Mouse (Mus musculus) midbrain, embryonic 14.5 days (tissue): Measurements from ENCODE around the gene Gria1. TPM values are rescaled to one million over a fixed set of nuclear protein-coding genes. Genes with fewer than 3 reads are reported as not detected.

Source experiments
- ATAC-seq: fragments of 200-750 bp; cut with Nextera tagmentation; 2 replicates; pipeline ENCODE4 v1.8.0; 2017; ENCODE audit warnings: moderate number of reproducible peaks, moderate library complexity; ENCODE audit not compliant: low FRiP score, low TSS enrichment
- DNase-seq: peaks from one replicate; pipeline ENCODE4 v3.0.0-alpha.2; 2015
- H3K27ac ChIP-seq: fragments of 300-500 bp; sonication (generic); replicated peaks from 2 replicates; pipeline ENCODE4 v1.5.1; 2014; ENCODE audit warnings: mild to moderate bottlenecking, low read depth, low read length, moderate library complexity
- H3K27me3 ChIP-seq: fragments of 300-500 bp; sonication (generic); 2 replicates; pipeline ENCODE4 v1.6.1; 2014; ENCODE audit warnings: low read length, control low read depth, mixed read lengths; ENCODE audit not compliant: control insufficient read depth, insufficient read depth
- H3K36me3 ChIP-seq: fragments of 300-500 bp; sonication (generic); 2 replicates; pipeline ENCODE4 v1.6.1; 2014; ENCODE audit warnings: low read length, control low read depth; ENCODE audit not compliant: control insufficient read depth, insufficient read depth
- H3K4me1 ChIP-seq: fragments of 300-500 bp; sonication (generic); 2 replicates; pipeline ENCODE4 v1.6.1; 2014; ENCODE audit warnings: mild to moderate bottlenecking, antibody characterized with exemption, low read length, control low read depth; ENCODE audit not compliant: control insufficient read depth, insufficient read depth
- H3K4me2 ChIP-seq: fragments of 300-500 bp; sonication (generic); 2 replicates; pipeline ENCODE4 v1.6.1; 2014; ENCODE audit warnings: mild to moderate bottlenecking, low read length, moderate library complexity
- H3K4me3 ChIP-seq: fragments of 300-500 bp; sonication (generic); replicated peaks from 2 replicates; pipeline ENCODE4 v1.5.1; 2014; ENCODE audit warnings: low read depth, low read length
- H3K9ac ChIP-seq: fragments of 300-500 bp; sonication (generic); replicated peaks from 2 replicates; pipeline ENCODE4 v1.6.1; 2014; ENCODE audit warnings: mild to moderate bottlenecking, low read length, moderate library complexity
- H3K9me3 ChIP-seq: fragments of 300-500 bp; sonication (generic); 2 replicates; pipeline ENCODE4 v1.6.1; 2016; ENCODE audit warnings: low read length, control low read depth, mixed read lengths; ENCODE audit not compliant: control insufficient read depth
- WGBS: fragments of 180-500 bp; shearing (Covaris S2); extraction: QIAGEN DNeasy Blood & Tissue Kit; methylation state at CpG from one replicate; pipeline ENCODE4 v1.1.7; 2014; 5-methylcytosine and 5-hydroxymethylcytosine counted together
- polyA plus RNA-seq: library from polyadenylated mRNA; unstranded; fragments of >200 nt; fragmentation: Nextera tagmentation; extraction: Ambion mirVana; gene quantifications from 2 replicates; pipeline ENCODE4 v1.2.1, GENCODE M21; 2014

Gria1 gene
- polyA plus RNA-seq, 1 experiment from 2014 or later = 31.9 TPM

DNA sequence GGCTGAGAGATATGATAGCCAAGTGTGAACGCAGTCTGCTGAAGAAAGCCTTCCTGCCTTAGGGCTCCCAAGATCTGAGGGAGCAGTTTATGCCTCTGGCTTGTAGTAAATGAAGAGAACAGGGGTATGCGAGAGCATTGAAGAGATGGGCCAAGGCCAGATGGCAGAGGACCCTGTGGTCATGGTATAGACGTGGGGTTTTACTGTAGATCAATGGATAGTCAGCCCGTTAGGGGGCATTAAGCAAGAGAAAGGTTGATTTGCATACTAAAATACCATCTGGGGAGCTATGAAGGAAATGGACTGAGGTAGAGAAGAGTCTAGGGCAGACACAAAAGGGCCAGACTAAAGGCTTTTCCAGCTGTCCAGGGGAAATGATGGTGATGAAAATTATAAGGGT is 237.7 kb downstream of the Gria1 start:
- Histone ChIP-seq H3K36me3 (no peaks in the 10 kb centered on the region), H3K4me3 (no peak overlapping the region), H3K27ac (no peak overlapping the region), H3K4me2 (no peak overlapping the region), H3K9me3 (no peaks in the 10 kb centered on the region), H3K9ac (no peak overlapping the region), H3K4me1 (no peaks in the 10 kb centered on the region), H3K27me3 (no peaks in the 10 kb centered on the region)
- 44% methylated on average over 4 of the region's 4 CpGs for WGBS
- ATAC-seq (no peak), DNase-seq (no peak)

DNA sequence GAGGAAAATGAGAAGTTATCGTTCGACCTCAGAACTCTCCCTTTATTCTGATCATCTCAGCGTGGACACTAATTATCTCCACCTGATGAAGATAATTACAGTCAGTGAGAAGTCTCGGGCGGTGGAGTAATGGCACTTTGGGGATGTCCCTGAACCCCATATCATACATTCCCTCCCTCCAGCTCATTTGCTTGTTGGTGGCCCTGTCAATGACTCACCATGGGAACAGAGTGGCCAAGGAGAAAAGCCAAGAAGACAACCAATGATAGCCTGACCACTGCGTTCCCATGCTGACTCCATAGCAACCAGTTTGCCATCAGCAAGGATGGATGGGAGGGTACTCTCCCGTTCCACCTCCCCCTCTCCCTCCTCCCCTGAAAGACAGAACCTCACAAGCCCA is 238.9 kb downstream of the Gria1 start:
- Histone ChIP-seq H3K9me3 (no peaks in the 10 kb centered on the region), H3K4me1 (no peaks in the 10 kb centered on the region), H3K4me2 (no peak overlapping the region), H3K36me3 (no peaks in the 10 kb centered on the region), H3K9ac (no peak overlapping the region), H3K4me3 (no peak overlapping the region), H3K27ac (no peak overlapping the region), H3K27me3 (no peaks in the 10 kb centered on the region)
- DNase-seq (no peak), ATAC-seq (no peak)
- 67% methylated on average over 7 of the region's 7 CpGs for WGBS

DNA sequence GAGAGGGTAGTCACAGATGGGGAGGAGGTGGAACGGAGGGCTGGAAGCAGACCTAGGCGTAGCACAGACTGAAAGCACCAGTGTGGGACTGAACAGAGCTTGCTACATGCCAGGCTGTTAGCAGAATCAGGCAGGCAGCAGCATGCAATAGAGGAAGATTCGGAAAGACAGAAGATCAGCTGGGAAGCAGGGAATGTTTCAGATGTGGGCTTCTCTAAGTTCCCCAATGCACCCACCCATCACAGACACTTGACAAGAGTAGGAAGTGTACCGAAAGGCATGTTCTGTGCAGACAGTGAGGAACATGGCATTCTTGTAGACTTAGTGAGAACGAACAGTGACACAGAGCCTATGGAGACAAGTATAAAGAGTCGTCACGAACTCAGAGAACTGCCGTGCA is 260.5 kb downstream of the Gria1 start:
- H3K36me3 ChIP-seq = no peaks in the 10 kb centered on the region
- ATAC-seq (no peak), DNase-seq (no peak)

DNA sequence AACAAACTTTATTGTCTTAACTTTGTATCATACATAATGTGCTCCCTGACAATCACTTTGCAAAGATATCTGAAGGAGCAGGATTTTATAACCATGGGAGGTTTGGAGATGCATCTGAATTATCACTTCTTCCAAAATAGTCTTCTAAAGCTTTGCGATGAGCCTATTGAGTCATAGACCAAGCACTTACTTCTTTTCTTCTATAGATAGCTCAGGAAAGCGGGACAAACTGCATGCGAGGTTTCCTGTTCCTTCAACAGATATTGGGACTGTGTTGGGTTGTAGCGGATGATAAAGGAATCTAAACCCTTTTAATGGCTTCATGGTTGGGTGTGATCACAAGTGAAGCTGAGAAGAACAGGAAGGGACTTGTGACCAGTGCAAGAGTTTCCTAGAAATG is 263.5 kb downstream of the Gria1 start:
- Histone ChIP-seq H3K4me3 (no peak overlapping the region), H3K36me3 (no peaks in the 10 kb centered on the region), H3K4me1 (no peaks in the 10 kb centered on the region), H3K27me3 (no peaks in the 10 kb centered on the region), H3K9me3 (no peaks in the 10 kb centered on the region), H3K27ac (no peak overlapping the region), H3K4me2 (no peak overlapping the region), H3K9ac (no peak overlapping the region)
- 98% methylated on average over 4 of the region's 4 CpGs for WGBS
- no peak for ATAC-seq
- no peak for DNase-seq

More for the DNA sequence above, 260.5 kb downstream of the Gria1 start:
- 90% methylated on average over 8 of the region's 8 CpGs for WGBS
- no peak overlapping the region for H3K9ac ChIP-seq
- no peaks in the 10 kb centered on the region for H3K4me1 ChIP-seq
- no peak overlapping the region for H3K4me2 ChIP-seq
- H3K9me3 ChIP-seq = no peaks in the 10 kb centered on the region
- no peak overlapping the region for H3K4me3 ChIP-seq
- H3K27ac ChIP-seq = no peak overlapping the region
- H3K27me3 ChIP-seq = no peaks in the 10 kb centered on the region

DNA sequence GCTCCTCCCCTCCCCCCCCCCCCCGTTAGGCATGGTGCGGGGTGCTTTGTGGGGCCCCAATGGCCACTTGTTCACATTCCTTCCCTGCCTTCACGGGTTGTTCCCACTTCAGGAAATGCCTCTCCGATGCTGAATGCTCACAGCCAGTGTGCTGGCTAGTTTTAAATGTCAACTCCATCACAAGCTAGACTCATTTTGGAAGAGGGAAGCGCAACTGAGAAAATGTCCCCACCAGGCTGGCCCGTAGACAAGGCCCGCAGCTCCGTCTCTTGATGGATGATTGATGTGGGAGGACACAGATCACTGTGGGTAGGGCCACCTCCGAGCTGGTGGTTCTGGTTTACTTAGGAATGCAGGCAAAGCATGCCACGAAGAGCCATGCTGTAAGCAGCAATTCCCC is 266.9 kb downstream of the Gria1 start:
- Histone ChIP-seq H3K27ac (no peak overlapping the region), H3K4me2 (no peak overlapping the region), H3K27me3 (no peaks in the 10 kb centered on the region), H3K9me3 (no peaks in the 10 kb centered on the region), H3K4me3 (no peak overlapping the region), H3K36me3 (no peaks in the 10 kb centered on the region), H3K9ac (no peak overlapping the region), H3K4me1 (no peaks in the 10 kb centered on the region)
- DNase-seq (no peak), ATAC-seq (no peak)
- WGBS = 81% methylated on average over 10 of the region's 10 CpGs

DNA sequence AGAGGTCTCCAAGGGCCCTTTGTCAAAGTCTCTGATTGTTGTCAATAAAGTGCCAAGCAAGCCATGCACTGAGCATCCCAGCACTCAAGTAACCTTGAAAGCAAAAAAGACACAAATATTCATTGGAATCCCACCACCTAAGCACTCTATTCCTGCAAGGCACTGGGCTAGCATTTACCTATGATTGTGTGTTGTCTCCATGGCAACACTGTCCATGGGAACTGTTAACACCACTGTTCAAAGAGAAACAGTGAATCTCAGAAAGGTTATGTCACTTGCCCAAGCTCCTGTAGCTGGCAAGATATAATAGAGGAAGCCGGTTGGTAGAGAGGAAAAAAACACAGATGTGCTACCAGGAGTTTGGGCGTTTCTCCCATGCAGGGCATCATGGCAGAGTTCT is 274.9 kb downstream of the Gria1 start:
- Histone ChIP-seq H3K4me3 (no peak overlapping the region), H3K9ac (no peak overlapping the region), H3K4me1 (no peaks in the 10 kb centered on the region), H3K27ac (no peak overlapping the region), H3K27me3 (no peaks in the 10 kb centered on the region), H3K9me3 (no peaks in the 10 kb centered on the region), H3K4me2 (no peak overlapping the region), H3K36me3 (peaks cover 5% of the 10 kb centered on the region; the same call in 1 of the 2 replicates)
- DNase-seq (peak; percentile 34), ATAC-seq (no peak)
- WGBS = 79% methylated on average over 2 of the region's 2 CpGs

DNA sequence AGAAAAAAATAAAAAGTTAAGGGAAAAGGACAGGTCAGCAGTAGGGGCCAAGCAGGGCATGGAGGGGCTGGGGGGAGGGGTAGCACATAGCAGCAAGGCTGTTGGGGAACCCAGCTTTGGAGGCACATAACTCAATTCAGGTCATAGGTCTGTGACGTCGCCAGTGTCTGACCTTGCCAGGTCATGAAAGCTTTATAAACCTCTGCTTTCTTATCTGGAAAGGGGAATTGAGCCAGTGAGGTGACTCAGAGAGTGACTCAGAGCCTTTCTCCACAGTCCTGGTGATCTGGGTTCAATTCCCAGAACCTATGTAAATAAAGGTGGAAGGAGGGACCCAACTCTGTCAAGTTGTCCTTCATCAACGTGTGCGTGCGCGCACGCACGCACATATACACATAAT is 286.2 kb downstream of the Gria1 start:
- no peak overlapping the region for H3K4me3 ChIP-seq
- H3K9me3 ChIP-seq = no peaks in the 10 kb centered on the region
- no peaks in the 10 kb centered on the region for H3K36me3 ChIP-seq
- H3K9ac ChIP-seq = no peak overlapping the region
- 94% methylated on average over 8 of the region's 8 CpGs for WGBS
- no peak overlapping the region for H3K4me2 ChIP-seq
- ATAC-seq = no peak
- no peak for DNase-seq
- H3K27me3 ChIP-seq = no peaks in the 10 kb centered on the region
- H3K27ac ChIP-seq = no peak overlapping the region
- peaks cover 13% of the 10 kb centered on the region for H3K4me1 ChIP-seq

DNA sequence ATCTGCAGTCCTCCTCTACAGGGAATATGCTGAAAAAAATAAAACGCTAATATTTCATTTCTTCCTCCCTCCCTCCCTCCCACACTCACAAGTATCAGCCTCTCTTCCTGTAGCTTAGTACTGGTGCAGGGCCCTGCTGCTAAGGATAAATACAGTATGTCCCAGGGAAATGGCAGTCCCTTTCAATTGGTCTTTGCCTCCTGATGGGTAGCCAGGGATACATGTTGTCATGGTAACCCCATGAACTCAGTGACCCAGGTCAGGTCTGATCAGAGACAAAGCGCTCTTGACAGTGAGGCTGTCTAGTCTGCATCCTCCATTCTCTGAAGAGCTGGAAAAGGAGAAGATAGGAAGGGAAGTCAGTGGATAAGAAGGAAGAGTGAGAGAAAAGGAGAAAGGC is 287.1 kb downstream of the Gria1 start:
- ATAC-seq (peak; percentile 64), DNase-seq (peak; percentile 71)
- no peak overlapping the region for H3K4me3 ChIP-seq
- no peaks in the 10 kb centered on the region for H3K9me3 ChIP-seq
- no peaks in the 10 kb centered on the region for H3K36me3 ChIP-seq
- no peak overlapping the region for H3K9ac ChIP-seq
- peaks cover 13% of the 10 kb centered on the region for H3K4me1 ChIP-seq
- WGBS = 5% methylated on average over 2 of the region's 2 CpGs
- no peaks in the 10 kb centered on the region for H3K27me3 ChIP-seq
- H3K27ac ChIP-seq = peak overlapping the region; percentile 58; the same call in 1 of the 2 replicates
- no peak overlapping the region for H3K4me2 ChIP-seq

DNA sequence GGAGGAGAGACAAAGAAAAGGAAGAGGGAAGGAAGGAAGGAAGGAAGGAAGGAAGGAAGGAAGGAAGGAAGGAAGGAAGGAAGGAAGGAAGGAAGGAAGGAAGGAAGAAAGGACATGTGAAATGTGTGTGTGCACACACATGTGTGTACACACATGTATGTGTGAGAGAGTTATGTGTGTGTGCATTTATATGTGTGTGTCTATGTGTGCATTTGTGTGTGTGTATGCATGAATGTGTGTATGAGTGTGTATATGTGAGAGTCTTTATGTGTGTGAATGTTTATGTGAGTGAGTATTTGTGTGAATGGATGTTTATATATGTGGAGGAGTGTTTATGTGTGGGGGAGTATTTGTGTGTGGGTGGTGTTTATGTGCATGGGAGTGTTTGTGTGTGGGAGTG is 287.5 kb downstream of the Gria1 start:
- no peak overlapping the region for H3K4me2 ChIP-seq
- H3K4me1 ChIP-seq = peaks cover 13% of the 10 kb centered on the region
- no peaks in the 10 kb centered on the region for H3K9me3 ChIP-seq
- DNase-seq (no peak), ATAC-seq (no peak)
- no peak overlapping the region for H3K9ac ChIP-seq
- H3K27me3 ChIP-seq = no peaks in the 10 kb centered on the region
- H3K4me3 ChIP-seq = no peak overlapping the region
- peak overlapping the region; percentile 58; the same call in 1 of the 2 replicates for H3K27ac ChIP-seq
- no peaks in the 10 kb centered on the region for H3K36me3 ChIP-seq
